Mouse (Mus musculus) urinary bladder, adult 18-20 months (tissue): ENCODE measurements at regions not wholly inside any gene's neighbourhood (a gene's known extent, or its start where the extent isn't known, plus 50 kb on each side); places are given as distances from the start of the nearest gene placed in this dataset.
"Not testable (repeated sequence)": the region's sequence is repeated elsewhere in the genome, so short reads cannot be mapped to it uniquely, and the experiment has no call there.

Experiments used
- DNase-seq, 2 experiments: peaks; one replicate each; pipeline ENCODE4 v3.0.0; 2022; ENCODE audit warnings: low spot score in 2 of 2, mixed read lengths in 2 of 2

- DNase-seq, result no peak
Observed at GRCm38 (mm10) chr14:74205011-74205410, 435.6 kb upstream of the Htr2a start.

GRCm38 (mm10) chr14:74217914-74218446 lies 422.7 kb upstream of the Htr2a start:
- DNase-seq, result no peak

- DNase-seq, result no peak
Observed at GRCm38 (mm10) chr14:74219761-74220160, 420.9 kb upstream of the Htr2a start.

DNA sequence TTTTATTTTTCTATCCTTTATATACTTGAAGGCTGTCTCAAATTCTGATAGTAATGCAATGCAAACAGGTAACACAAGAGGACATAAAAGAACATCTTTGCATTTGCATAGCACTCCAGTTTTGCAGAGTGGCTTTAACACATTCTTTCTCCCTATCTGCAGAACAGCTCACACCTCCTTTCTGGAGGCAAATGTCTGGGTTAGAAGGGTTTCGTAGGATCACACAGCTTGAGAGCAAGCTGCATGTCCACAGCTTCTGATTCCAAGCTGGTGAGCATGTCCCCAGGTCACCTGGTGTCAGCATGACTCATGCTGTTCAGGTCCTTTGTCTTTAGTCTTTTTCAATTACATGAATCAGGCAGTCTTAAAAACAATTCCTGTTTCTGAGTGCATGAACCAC lies 418.5 kb upstream of the Htr2a start:
- DNase-seq, result no peak

- DNase-seq, result no peak
Observed at GRCm38 (mm10) chr14:74229560-74230187, 411.0 kb upstream of the Htr2a start.

GRCm38 (mm10) chr14:74240212-74240611 lies 400.4 kb upstream of the Htr2a start:
- DNase-seq, result no peak

GRCm38 (mm10) chr14:74249263-74249878 lies 391.3 kb upstream of the Htr2a start:
- DNase-seq, result no peak

DNA sequence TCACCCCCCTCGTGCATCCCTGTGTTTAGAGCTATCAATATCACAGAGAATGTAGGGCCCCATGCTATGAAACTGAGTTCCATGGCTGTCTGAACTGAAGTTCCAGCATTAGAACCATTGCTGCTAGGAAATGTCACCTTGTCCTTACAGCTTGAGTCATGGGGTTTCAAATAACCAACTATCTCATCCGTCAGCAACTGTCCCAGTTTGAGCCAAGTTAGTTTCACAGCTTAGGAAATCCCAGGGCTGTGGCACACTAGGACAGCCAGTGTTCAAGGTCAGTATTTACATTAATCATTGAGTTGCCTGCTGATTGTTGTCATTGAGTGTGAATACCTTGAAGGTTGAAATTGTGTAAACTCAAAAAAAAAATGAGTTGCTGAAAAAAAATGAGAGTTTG lies 390.6 kb upstream of the Htr2a start:
- DNase-seq, result no peak

DNA sequence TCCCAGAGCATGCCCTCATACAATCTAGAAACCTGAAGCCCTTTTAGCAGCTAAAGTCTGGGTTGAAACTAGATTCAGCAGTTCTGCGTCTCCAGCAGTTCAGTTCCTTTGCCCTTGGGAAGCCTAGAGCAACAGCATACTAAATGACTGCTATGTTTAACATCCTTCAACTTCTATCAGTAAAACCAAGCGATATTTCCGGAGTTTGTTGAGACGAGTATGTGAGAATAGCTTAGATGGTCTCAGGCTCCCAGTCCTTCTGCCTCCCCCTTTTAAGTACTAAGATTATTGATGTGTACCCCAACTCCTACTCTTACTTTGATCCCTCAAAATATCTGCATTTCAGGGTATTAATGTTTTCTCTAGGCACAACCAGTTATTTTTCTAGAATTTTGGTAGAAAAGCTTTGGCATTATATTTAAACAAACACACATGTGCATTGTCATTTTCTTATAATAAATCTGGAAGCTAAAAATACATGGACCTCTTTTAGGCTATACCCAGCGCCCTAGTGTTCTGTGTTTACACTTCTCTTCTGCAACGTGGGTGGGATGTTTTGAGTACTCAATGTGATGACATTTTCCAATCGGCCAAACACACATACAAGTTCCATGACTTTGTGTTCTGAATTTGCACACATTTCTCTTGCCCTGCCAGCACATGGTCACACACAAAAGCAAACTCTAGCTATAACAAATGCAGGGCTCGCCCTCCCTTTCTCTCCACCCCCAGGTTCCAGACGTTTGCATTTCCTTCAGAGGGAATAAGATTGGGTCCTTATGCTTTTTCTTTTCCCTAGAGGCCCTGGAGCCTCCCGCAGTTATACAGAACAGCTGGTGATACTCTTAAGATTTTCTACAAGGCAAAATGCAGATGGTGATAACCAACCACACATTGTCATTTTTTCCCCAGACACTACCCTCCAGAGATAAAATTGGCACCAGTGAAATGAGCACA lies 388.2 kb upstream of the Htr2a start:
- no peak for DNase-seq

DNA sequence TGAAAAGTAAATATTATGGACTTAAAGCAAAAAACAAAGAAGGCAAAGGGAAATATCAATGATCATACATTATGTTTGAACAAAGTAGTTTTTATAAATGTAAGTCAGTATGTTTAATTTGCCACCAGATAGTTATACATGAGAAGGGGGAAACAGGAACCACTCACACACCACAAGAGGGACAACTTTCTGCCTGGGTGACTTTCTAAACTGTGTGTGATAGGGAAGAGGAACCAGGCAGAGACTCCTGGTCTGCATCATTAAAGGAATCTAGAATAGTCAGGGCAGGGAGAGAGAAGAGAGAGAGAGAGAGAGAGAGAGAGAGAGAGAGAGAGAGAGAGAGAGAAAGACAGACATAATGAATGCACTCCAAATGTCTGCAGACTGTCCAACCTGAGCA lies 385.6 kb upstream of the Htr2a start:
- DNase-seq, result no peak

- DNase-seq, result no peak
Observed at GRCm38 (mm10) chr14:74259437-74259836, 381.2 kb upstream of the Htr2a start.

- DNase-seq, result no peak
Observed at GRCm38 (mm10) chr14:74267086-74267485, 373.6 kb upstream of the Htr2a start.

GRCm38 (mm10) chr14:74294560-74294959 lies 346.1 kb upstream of the Htr2a start:
- no peak for DNase-seq

DNA sequence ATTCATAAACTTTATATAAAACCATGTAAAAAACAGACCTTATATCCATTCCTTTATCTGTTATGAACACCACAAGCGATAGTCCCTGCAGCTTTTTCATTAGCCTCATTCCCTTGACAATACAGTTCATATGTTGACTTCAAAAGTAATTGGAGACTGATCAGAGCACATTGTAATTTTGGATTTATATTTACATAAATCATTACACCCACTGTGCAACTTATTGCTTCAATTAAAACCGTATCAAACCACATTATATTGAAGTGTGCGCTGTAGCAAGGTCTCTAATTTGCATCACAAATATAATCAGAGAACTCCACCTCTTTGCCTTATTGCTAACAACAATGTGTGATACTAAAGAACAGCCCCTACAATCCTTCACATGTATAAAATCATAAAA lies 336.2 kb upstream of the Htr2a start:
- DNase-seq, result no peak

DNA sequence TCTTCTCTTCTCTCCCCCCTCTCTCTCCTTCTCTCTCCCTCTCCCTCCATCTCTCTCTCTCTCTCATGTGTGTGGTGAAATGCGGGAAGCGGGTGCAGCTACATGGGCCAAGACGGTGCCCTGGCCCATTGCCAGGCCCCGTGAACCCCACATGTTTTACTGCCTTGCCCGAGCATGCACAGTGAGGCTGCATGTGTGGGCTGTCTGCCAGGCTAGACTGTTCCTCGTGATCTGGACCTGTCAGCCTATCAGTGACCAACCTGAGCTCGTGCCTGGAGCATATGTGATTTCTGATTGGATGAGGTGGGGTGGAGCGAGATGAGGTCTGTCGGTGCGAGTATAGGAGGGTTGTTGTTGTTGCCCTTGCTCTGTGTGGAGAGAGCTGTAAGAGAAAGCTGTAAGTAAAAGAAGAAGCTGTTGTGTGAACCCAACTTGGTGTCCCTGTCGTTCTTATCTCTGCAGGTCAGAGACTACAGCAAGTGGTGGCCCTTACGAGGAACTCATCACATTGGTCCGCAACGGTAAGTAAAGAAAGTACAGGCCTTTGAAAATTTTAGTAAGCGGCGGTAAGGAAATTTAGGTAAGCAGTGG lies 333.8 kb upstream of the Htr2a start:
- DNase-seq, result no peak

- DNase-seq, result not testable (repeated sequence)
Observed at GRCm38 (mm10) chr14:74309451-74309850, 331.2 kb upstream of the Htr2a start.

DNA sequence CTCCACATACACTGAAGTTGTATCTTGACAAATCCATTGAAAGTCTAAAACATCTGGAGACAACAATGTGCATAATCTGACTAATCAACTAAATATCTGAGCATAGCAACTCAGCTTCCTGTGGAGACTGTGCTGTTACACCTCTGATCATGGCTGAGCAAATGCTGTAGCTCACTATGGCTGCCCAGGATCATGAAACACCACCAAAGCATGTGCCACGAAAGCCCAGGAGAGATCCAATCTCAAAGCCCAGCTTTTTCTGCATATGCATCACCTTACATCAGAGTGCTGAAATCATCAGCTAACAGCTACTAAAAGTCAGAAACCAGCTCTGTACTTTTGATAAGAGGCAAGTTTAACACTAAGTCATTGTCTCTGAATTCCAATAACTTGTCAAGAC lies 313.3 kb upstream of the Htr2a start:
- no peak for DNase-seq

- DNase-seq, result no peak
Observed at GRCm38 (mm10) chr14:74350751-74351150, 289.9 kb upstream of the Htr2a start.

DNA sequence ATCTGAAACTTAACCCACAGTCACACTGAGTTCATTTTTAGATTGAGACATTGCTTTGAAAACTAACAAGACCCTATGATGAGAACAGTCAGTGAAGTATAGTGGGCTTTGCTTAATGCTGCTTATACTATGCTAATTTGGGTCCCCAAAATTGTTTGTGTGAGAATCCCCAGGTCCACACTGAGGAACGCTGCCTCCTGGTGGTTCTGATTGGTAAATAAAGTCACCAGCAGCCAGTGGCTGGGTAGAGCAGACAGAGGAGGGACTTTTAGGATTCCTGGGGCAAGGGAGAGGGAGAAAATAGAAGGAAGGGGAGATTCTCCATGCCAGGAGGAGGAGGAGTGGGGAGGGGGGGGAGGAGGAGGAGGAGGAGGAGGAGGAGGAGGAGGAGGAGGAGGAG lies 288.4 kb upstream of the Htr2a start:
- no peak for DNase-seq

- no peak for DNase-seq
Observed at GRCm38 (mm10) chr14:74358730-74359444, 281.8 kb upstream of the Htr2a start.
